18 mouse cellular contexts compared by ENCODE assay signal in the genomic region with DNA sequence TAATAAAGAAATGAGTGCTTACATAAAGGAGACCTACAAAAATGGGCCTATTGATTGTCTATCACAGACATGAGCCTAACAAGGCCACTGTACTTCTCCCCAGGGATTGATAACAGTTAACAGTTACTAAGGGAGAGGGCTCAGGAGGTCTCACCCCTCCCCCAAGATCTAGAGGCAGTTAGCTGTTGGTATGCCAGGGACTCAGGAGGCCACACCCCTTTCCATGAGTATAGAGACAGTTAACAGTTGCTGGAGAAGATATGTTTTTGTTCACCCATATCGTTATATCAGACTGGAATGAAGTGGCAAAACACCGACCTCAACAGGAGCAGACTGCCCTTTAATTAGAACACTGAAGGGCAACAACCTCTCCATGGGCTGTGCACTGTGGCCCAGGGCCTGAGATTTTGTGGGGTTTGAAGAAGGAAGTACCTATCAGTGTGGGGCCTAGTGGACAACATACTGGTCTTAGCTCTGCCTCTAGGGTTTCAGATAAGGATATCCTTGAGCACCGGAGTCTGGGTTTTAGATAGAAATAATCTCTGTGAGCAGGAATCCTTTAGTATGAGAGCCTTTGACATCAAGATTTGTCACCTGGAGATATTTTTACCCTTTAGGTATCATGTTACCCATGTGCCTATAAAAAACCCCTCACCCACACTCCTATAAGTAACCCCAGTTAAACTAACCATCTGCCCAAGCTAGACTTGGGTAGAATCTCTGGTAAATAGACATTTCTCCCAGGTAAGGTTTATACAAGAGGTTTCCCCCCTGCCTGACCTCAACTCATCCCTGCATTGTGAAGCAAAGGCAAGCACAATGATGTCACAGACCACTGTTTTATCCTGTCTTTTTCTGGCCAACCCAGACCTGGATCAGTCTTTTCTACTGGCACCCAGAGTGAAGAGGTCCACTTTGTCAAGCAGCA. TPM values are rescaled to one million over a fixed set of nuclear protein-coding genes. Genes with fewer than 3 reads are reported as not detected.
"Had no signal": no experiment of that assay in that cellular context is flagged by ENCODE, and none has a peak within 500 bp of the region (broad histone marks: within the 10 kb centered on the region; RNA-seq: fewer than 3 reads in every experiment).

A gene (plus strand): TSS at position 878 of the 928 bp plus-strand sequence.

- H3K27ac ChIP-seq: kidney, postnatal 0 days; left cerebral cortex, adult 2 months; limb, embryonic 10.5 days; midbrain, embryonic 12.5 days; neural tube, embryonic 13.5 days had no signal

- H3K9ac ChIP-seq: midbrain, embryonic 12.5 days; neural tube, embryonic 13.5 days had no signal

- H3K36me3 ChIP-seq: limb, embryonic 10.5 days; midbrain, embryonic 12.5 days; neural tube, embryonic 13.5 days had no signal

- DNase-seq: kidney, adult 9 months; kidney, postnatal 36 days; lung, adult 2 months; lung, postnatal 36 days; retina, postnatal 1 day; right cerebral cortex, postnatal 4 days; spleen, adult 18-20 months; thymus, postnatal 25 days had no signal

- ATAC-seq: intestine, postnatal 0 days; lung, postnatal 0 days; midbrain, embryonic 16.5 days had no signal

- H3K4me2 ChIP-seq: midbrain, embryonic 12.5 days; neural tube, embryonic 13.5 days had no signal

- H3K9me3 ChIP-seq: limb, embryonic 10.5 days; megakaryocyte, embryonic 14.5 days; midbrain, embryonic 12.5 days; neural tube, embryonic 13.5 days had no signal

- H3K4me1 ChIP-seq: limb, embryonic 10.5 days; megakaryocyte, embryonic 14.5 days; midbrain, embryonic 12.5 days; neural tube, embryonic 13.5 days had no signal

- H3K4me3 ChIP-seq: left cerebral cortex, adult 2 months; limb, embryonic 10.5 days; megakaryocyte, embryonic 14.5 days; midbrain, embryonic 12.5 days; neural tube, embryonic 13.5 days had no signal

- H3K27me3 ChIP-seq: midbrain, embryonic 12.5 days; neural tube, embryonic 13.5 days had no signal

RNA-seq across cellular contexts. Expression of the gene that starts here (rescaled TPM):
- polyA plus RNA-seq: intestine, postnatal 0 days; kidney, postnatal 0 days; limb, embryonic 10.5 days; lung, postnatal 0 days; midbrain, embryonic 12.5 days; midbrain, embryonic 16.5 days; neural tube, embryonic 13.5 days; stomach, embryonic 14.5 days had no signal
